Mouse (Mus musculus): ENCODE measurements around the gene Tfip11. TPM values are rescaled to one million over a fixed set of nuclear protein-coding genes. Genes with fewer than 3 reads are reported as not detected.

Gene Tfip11
- polyA plus RNA-seq (2015; fragmentation: Nextera tagmentation; extraction: Ambion mirVana) = 30.9 and 31.0 TPM in 2 replicates

DNA sequence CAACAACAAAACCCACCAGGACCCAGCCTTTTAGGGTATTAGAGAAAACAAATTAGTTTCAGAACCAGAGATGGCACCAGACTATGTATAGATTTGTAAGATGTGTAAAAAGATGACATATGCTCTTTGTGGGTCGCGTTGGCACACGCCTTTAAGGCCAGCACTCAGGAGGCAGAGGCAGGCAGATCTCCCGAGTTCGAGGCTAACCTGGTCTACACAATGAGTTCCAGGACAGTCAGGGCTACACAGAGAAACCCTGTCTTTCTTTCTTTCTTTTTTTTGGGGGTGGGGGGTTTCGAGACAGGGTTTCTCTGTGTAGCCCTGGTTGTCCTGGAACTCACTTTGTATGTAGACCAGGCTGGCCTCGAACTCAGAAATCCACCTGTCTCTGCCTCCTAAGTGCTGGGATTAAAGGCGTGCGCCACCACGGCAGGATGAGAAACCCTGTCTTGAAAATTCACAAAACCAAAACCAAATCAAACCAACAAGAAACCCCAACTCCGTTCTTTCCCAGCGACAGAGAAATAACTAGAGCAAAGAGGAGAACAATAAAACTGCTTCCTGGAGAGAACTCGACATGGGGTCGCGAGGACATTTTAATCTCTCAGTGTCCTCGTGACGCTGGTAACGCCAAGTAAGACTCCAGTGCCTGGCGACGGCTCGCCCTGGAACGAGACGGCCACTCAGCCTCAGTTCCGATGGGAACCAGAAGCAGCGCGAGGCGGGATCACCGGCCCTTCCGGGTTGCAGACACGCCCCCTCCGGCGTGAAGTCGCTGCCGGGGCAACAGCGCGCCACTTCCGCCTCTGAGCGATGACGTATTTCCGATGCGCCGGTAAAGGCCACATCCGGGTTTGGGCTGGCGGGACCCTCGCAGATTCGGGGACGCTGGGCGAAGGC is at the start of gene Tfip11:
TSS of gene Tfip11 (plus strand) at position 813 of the 900 bp plus-strand sequence.
- Histone ChIP-seq H3K27ac (replicated peaks) (peak within 1 kb of the TSS; percentile 80), H3K36me3 (peaks cover 27% of the 10 kb centered on the region), H3K4me3 (peak within 1 kb of the TSS; percentile 94), H3K4me1 (replicated peaks) (peaks cover 27% of the 10 kb centered on the region), H3K4me2 (peak within 1 kb of the TSS; percentile 75), H3K9me3 (no peaks in the 10 kb centered on the region), H3K27me3 (no peaks in the 10 kb centered on the region), H3K9ac (peak within 1 kb of the TSS; percentile 87)
- peak; percentile 91 for ATAC-seq (ENCODE audit: low FRiP score, low read depth)
- WGBS = 9% methylated on average over 48 of the region's 48 CpGs

DNA sequence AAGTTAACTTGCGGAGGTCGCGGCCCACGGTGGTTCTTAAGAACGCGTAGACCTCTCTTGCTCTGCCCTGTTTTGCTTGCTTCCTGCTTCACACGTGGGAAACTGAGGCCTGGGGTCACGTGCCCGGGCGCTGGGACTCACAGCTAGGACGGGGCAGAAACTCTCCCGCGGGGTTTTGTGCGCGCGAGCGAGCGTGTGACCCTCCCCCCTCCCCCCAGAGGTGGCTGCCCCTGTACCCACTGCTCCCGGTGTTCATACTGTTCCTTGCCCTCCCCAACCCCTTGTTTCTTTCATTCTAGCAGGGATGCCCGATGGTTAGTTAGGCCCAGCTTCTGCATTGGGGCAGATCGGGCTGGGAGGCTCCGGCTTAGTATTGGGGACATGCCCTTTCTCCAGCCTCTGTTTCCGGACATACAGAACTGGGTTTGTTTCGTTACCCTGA is 49.2 kb upstream of the Tfip11 start:
- WGBS = under 1% methylated on average over 24 of the region's 24 CpGs
- ATAC-seq (ENCODE audit: low FRiP score, low read depth) = peak; percentile 17
- peak overlapping the region; percentile 52 for H3K4me3 ChIP-seq
- H3K27ac ChIP-seq (replicated peaks) = peak overlapping the region; percentile 61
- H3K9me3 ChIP-seq = no peaks in the 10 kb centered on the region
- H3K36me3 ChIP-seq = no peaks in the 10 kb centered on the region
- H3K27me3 ChIP-seq = no peaks in the 10 kb centered on the region
- peak overlapping the region; percentile 56 for H3K9ac ChIP-seq
- peaks cover 19% of the 10 kb centered on the region for H3K4me1 ChIP-seq (replicated peaks)
- H3K4me2 ChIP-seq = peak overlapping the region; percentile 85

DNA sequence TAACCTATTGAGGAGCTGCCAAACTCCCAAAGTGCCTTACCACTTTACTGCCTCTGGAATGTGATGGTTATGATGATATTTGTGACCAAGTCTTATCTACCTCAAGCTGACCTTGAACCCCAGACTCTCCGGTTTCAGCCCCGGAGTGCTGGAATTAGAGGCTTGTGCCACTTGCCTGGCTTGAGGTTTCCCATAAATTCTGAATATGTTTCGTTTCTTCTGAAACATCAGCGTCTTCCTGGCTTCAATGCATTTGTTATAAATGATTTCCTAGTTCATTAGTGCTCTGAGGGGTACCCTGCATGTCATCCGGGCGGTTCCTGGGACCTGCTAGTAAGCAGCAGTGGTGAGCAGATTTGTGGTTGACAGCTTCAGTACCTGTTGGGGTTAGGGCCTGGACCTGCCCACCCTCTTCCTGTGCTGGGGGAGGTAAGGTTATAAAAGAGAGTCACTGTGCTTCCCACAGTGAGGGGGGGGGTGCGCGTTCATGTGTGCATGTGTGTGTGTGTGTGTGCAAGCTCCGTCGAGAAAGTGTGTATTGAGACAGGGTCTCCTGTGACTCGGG is 48.2 kb upstream of the Tfip11 start:
- Histone ChIP-seq H3K27ac (replicated peaks) (no peak overlapping the region), H3K4me1 (replicated peaks) (peaks cover 22% of the 10 kb centered on the region), H3K36me3 (no peaks in the 10 kb centered on the region), H3K27me3 (no peaks in the 10 kb centered on the region), H3K4me3 (no peak overlapping the region), H3K9me3 (no peaks in the 10 kb centered on the region), H3K9ac (no peak overlapping the region), H3K4me2 (peak overlapping the region; percentile 85)
- no peak for ATAC-seq (ENCODE audit: low FRiP score, low read depth)
- WGBS = 85% methylated on average over 11 of the region's 11 CpGs

DNA sequence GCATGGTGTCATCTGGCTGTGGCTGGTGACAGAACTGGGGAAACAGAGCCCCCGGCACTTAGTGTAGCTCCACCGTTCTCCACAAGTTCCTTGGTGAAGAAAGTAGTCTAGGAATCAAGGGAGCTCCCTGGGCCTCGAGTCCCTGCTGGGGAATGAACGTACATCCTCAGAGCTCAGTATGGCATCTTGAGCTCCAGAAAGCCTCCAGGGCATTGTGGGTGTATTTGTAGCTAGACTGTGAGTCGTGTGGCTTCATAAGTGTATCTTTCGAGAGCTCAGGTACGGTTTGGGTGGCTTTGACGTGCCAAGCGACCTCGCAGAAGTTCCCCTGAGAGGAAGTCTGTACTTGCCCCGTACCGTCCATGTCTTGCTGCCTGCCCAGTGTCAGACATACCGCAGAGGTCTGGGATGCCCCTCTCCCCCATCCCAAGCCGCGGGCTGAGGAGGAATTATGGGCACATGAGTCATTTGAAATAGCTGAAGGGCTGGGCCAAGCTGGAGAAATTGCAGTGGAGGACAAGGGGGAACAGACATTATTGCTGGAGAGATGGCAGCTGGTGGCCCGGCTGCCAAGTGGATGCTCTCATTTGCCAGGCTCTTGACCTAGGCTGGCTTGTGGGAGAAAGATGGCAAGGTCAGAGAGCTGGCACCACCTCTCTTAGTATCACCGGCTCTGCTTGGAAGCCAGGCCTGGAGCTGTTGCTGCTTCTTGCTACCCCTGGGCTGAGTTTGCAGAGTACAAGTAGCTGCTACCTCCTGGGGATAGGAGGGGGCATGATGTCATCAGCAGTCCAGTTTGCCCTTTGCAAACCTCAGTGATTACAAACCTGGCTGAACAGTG is 46.8 kb upstream of the Tfip11 start:
- ATAC-seq (ENCODE audit: low FRiP score, low read depth) = no peak
- H3K27me3 ChIP-seq = no peaks in the 10 kb centered on the region
- H3K9ac ChIP-seq = no peak overlapping the region
- H3K4me3 ChIP-seq = no peak overlapping the region
- H3K9me3 ChIP-seq = no peaks in the 10 kb centered on the region
- H3K4me2 ChIP-seq = no peak overlapping the region
- 90% methylated on average over 17 of the region's 17 CpGs for WGBS
- H3K36me3 ChIP-seq = no peaks in the 10 kb centered on the region
- no peak overlapping the region for H3K27ac ChIP-seq (replicated peaks)
- peaks cover 22% of the 10 kb centered on the region for H3K4me1 ChIP-seq (replicated peaks)

DNA sequence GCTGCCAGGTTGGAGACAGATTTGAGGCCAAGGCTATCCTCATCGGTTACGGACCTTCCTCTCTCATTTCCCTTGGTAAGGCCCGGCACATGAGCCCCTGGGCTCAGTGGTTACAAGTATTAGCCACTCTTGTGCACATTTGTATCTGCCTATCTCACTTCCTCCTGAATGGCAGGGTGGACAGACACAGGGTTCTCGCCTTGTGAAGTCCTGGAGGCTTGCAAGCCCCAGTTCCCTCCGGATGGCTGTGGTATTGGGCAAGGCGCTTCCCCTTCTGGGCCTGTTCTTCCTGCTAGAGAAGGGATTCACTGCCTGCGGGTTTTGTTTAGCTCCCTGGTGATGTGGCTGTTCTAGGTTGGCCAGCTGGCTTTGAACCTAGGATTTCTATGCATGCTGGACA is 46.0 kb upstream of the Tfip11 start:
- no peak overlapping the region for H3K27ac ChIP-seq (replicated peaks)
- no peak for ATAC-seq (ENCODE audit: low FRiP score, low read depth)
- H3K9me3 ChIP-seq = no peaks in the 10 kb centered on the region
- H3K9ac ChIP-seq = no peak overlapping the region; the same call in 1 of the 2 replicates
- no peaks in the 10 kb centered on the region for H3K27me3 ChIP-seq
- H3K4me2 ChIP-seq = no peak overlapping the region
- H3K36me3 ChIP-seq = no peaks in the 10 kb centered on the region
- WGBS = 85% methylated on average over 7 of the region's 7 CpGs
- H3K4me3 ChIP-seq = no peak overlapping the region
- peaks cover 22% of the 10 kb centered on the region for H3K4me1 ChIP-seq (replicated peaks)

DNA sequence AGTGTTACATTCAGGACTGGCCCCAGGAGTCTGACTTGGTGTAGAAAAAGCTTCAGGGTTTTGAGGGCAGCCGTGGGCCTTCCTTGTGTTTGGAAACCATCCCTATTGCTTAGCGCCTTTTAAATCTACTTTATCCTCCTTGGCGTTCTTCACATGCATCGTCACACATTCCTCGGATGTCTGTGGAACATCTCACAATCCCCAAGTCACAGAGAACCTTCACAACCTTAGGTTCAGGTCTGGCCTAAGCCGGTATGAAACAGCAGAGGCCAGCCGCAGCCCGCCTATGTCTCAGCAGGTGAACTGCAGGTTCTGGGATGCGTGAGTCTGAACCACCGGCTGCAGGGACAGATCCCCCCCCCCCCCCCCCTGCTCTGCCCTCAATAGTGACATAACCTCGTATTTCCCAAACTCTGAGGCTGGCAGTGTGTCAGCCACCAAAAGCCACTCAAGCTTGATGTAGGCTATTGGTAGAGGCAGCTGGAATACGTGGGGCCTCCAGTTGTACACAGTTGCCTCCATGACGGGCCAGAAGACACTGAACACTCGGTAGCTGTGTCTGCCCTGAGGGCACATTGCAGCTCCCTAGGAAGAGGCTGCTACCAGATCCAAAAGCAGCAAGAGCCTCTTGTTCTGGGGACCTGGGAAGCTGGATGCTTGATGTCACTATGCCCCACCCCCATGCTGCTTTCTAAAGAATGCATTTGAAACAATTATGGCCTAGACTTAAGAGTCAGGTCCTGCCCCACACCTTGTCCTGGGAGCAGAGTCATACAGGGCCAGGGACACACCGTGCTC is 45.1 kb upstream of the Tfip11 start:
- no peak overlapping the region for H3K4me2 ChIP-seq
- 58% methylated on average over 15 of the region's 15 CpGs for WGBS
- no peak overlapping the region for H3K4me3 ChIP-seq
- no peaks in the 10 kb centered on the region for H3K27me3 ChIP-seq
- no peaks in the 10 kb centered on the region for H3K9me3 ChIP-seq
- ATAC-seq (ENCODE audit: low FRiP score, low read depth) = no peak
- H3K27ac ChIP-seq (replicated peaks) = no peak overlapping the region
- H3K9ac ChIP-seq = no peak overlapping the region
- no peaks in the 10 kb centered on the region for H3K36me3 ChIP-seq
- H3K4me1 ChIP-seq (replicated peaks) = peaks cover 17% of the 10 kb centered on the region

DNA sequence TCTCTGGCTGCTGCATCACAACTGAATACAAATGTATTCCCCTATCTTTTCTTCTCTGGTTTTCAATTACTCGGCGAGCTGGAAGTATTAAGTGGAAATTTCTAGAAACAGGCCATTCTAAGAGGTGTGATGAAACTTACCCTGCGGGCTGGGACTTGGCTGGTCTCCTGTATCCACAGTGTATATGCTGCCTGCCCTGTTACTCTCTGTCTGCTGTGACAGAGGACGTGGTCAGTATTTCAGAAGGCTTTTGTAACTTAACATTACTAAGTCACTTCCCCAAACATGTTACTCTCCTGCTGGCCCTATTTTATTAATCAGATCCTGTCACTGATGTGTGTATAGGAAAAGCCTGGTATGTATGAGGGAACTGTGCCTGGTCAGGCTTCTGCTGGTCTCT is 44.5 kb upstream of the Tfip11 start:
- Histone ChIP-seq H3K4me2 (no peak overlapping the region), H3K36me3 (no peaks in the 10 kb centered on the region), H3K27ac (replicated peaks) (no peak overlapping the region), H3K4me1 (replicated peaks) (peaks cover 17% of the 10 kb centered on the region), H3K4me3 (no peak overlapping the region), H3K9ac (no peak overlapping the region), H3K9me3 (no peaks in the 10 kb centered on the region), H3K27me3 (no peaks in the 10 kb centered on the region)
- ATAC-seq (ENCODE audit: low FRiP score, low read depth) = no peak
- WGBS = 82% methylated on average over 4 of the region's 4 CpGs

DNA sequence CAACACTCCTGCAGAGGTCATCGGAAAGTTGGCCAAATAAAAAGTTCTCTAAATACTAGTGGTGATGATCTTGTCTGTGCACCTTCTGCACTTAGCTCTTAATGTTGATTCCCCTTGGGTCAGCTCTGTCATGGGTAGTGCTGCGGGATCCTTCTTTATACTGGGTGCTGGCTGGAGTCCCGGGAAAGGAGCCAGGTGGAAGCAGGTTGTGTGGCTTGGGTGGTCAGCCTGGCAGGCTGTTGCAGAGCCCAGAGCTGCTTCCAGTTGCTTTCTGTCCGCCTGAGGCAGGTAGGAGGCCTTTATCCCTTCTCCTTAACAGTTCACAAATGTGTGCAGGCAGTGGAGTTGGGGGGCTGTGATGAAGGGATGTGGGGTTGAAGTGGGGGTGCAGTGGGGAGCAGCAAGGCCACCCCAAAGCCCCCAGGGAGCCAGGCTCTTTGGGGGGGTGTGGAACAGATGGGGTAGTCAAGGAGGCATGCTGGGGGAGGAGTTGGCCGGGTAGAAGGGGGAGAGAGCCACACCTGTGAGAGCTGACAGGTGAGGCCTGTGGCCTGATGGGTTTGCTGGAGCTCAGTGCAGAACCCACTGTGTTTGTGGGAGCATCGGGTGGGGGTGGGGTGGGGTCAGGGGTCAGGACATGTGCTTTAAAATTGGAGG is 43.9 kb upstream of the Tfip11 start:
- Histone ChIP-seq H3K4me3 (no peak overlapping the region), H3K4me1 (replicated peaks) (peaks cover 13% of the 10 kb centered on the region), H3K36me3 (no peaks in the 10 kb centered on the region), H3K27ac (replicated peaks) (no peak overlapping the region), H3K9ac (no peak overlapping the region), H3K9me3 (no peaks in the 10 kb centered on the region), H3K27me3 (no peaks in the 10 kb centered on the region), H3K4me2 (no peak overlapping the region)
- no peak for ATAC-seq (ENCODE audit: low FRiP score, low read depth)
- WGBS = 68% methylated on average over 6 of the region's 6 CpGs

DNA sequence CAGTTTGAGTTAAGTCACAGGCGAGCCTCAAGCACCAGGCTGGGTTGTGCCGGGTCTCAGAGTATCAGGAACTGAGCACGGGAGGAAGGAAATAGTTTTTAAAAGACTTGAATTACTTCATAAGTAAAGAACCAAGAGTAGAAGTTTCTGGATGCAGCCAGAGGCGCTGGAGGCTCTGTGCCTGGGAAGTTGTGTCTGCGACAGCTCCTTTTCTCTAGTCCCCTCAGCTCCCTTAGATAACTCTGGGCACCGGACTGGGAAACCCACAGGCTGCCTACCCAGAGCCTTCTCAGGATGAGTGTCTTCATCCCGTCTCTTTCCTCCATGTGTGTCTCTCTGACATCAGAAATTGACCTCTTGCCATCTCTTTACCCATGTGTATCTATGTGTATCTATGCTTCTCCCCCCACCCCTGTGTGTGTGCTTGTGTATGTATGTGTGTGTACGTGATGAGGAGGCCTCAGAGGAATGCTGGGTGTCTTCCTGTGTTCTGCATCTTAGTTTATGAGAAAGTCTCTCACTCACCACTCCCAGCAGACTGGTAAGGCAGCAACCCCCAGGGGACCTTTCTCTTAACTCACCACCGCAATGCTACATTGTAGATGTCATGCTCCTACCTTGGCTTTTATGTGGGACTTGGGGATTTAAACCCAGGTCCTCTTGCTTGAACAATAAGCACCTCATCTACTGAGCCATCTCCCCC is 43.2 kb upstream of the Tfip11 start:
- 83% methylated on average over 9 of the region's 9 CpGs for WGBS
- H3K4me3 ChIP-seq = no peak overlapping the region
- H3K9me3 ChIP-seq = no peaks in the 10 kb centered on the region
- H3K36me3 ChIP-seq = no peaks in the 10 kb centered on the region
- no peak for ATAC-seq (ENCODE audit: low FRiP score, low read depth)
- H3K4me2 ChIP-seq = no peak overlapping the region
- no peak overlapping the region for H3K27ac ChIP-seq (replicated peaks)
- H3K4me1 ChIP-seq (replicated peaks) = peaks cover 7% of the 10 kb centered on the region
- no peaks in the 10 kb centered on the region for H3K27me3 ChIP-seq
- H3K9ac ChIP-seq = no peak overlapping the region

DNA sequence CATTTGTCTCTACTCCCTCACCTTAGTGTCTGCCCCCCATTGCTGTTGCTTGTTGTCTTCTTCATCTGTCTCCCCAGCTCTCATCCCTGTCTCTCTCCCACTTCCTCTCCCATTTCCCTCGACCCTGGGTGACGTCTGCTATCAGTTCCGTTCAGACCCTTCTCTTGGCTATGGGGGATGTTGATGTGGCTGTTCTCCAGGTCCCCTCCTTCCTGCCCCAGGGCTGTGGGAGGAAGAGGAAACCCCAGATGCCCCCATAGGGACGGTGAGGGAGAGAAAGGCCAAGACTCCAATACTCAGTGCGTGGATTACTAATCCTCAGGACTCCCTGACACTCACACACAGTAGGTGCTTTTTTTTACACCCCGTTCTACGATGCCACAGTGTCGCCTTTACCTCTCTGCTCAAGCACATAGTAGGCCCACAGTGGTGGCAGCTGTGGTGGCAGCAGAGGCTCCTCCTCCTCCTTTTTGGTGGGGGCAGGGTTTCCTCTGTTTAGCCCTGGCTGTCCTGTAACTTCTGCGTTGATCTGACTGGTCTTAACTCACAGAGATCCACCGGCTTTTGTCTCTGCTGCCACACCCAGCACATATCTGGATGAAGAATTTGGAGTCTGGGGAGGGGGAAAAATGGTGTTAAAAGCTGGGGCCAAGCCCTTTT is 42.5 kb upstream of the Tfip11 start:
- peaks cover 4% of the 10 kb centered on the region for H3K4me1 ChIP-seq (replicated peaks)
- H3K4me3 ChIP-seq = no peak overlapping the region
- no peak overlapping the region for H3K4me2 ChIP-seq
- H3K27me3 ChIP-seq = no peaks in the 10 kb centered on the region
- no peaks in the 10 kb centered on the region for H3K9me3 ChIP-seq
- 80% methylated on average over 10 of the region's 10 CpGs for WGBS
- no peak overlapping the region for H3K27ac ChIP-seq (replicated peaks)
- H3K36me3 ChIP-seq = no peaks in the 10 kb centered on the region
- H3K9ac ChIP-seq = no peak overlapping the region
- ATAC-seq (ENCODE audit: low FRiP score, low read depth) = no peak
